Mouse (Mus musculus): ENCODE data around the gene Dazap1.

DNA sequence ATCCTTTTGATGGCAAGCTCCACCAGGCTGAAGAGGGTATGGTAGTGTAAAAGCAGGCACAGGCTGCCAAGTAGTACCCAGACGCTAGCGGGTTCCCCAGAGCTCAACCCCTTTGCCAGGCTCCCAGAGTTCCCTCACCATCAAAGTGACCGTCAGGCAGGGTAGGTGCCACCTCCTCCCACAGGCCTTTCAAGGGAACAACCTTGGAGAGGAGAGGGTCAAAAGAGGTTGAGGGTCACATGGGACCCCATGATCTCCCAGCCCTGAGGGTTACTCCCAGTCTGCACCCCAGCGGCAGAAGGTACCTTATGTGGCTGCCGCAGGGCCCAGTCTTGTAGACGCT is 1.9 kb upstream of the Dazap1 start:
- TF ChIP-seq CTCF (IDR thresholded peaks at IDR 0.05; ENCODE audit: low read depth) (no peak), EP300 (IDR thresholded peaks at IDR 0.05; ENCODE audit: low read depth) (no peak)
